Mouse (Mus musculus) spleen, postnatal 36 days (tissue): ENCODE data around the gene Tbc1d22a.

Experiments
- DNase-seq, 2 experiments: peaks; one replicate each; pipeline ENCODE4 v3.0.0; 2022; ENCODE audit warnings: low spot score in 2 of 2, mixed read lengths in 1 of 2

The Tbc1d22a gene

DNA sequence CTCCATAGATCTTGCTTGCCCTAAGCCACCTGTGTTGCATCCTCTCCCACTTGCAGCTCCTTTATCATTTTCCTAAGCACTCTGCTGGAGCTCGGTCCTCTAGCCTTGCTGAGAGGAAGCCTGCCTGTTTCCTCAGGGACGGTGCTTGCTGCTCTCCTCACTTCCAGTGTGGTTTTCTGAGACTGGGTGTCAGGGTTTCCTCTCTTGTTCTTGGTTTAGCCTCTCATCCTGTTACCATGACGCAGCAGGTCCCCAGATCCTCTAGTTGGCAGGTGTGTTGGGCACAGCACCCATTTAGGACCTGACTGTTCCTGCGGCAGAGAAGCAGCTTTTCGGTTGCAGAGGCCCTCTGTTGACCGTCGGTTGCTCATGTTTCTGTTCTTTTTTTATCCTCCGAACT lies 172.1 kb downstream of the Tbc1d22a start:
- DNase-seq = no peak

DNA sequence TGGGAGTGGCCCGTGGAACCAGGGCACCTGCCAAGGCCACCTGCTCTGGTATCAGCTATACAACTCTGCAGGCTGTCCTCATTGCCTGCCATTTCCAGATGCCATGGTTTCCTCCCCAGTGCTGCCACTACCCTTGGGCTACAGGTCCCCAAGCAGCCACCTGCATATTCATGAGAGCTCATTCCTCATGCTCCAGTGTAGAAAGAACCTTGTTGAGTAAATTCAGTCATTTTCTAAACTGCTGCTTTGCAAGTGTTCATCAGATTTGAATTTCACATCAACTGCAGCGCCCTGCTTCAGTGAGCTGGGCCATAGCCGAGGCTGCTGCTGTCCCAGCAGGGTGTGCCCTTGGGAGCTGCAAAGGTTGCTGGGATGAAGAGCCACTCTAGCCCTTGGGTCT lies 174.3 kb downstream of the Tbc1d22a start:
- no peak for DNase-seq

DNA sequence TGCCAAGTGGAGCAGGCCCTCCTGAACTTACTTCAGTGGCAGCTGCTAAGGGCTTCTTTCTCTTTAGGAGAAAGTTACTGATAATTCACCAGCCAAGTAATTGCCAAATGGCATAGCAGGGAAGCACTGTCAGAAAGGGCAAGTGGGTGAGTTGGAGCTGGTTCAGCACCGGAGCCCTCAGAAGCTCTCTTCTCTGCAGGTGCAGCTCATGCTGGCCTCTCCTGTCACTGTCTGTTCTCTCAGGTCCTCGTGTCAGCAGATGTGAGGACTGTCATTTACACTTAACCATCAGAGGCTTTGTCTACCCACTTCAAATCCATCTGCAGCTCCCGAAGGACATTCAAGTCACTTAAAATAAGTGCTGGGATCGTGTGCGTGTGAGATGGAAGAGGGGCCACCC lies 190.6 kb downstream of the Tbc1d22a start:
- DNase-seq = no peak

DNA sequence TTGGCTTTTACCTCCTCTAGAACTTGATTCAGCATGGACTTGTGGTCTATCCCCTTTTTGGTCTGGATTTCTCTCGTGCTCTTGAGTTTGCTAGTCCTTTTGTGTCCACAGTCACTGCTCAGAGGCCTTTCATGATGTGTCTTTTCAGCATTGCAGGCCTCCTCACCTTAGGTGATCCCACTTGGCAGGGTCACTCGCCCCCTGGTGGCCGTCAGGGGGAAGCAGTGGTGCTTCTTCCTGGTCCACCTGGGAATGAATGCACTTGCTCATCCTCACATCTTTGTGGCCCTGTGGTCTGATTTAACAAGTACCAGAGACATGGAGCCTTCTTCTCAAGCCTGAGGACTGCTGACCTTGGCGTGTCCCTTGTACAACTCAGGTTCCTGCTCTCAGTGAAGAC lies 191.3 kb downstream of the Tbc1d22a start:
- DNase-seq = peak; percentile 22 to 34

DNA sequence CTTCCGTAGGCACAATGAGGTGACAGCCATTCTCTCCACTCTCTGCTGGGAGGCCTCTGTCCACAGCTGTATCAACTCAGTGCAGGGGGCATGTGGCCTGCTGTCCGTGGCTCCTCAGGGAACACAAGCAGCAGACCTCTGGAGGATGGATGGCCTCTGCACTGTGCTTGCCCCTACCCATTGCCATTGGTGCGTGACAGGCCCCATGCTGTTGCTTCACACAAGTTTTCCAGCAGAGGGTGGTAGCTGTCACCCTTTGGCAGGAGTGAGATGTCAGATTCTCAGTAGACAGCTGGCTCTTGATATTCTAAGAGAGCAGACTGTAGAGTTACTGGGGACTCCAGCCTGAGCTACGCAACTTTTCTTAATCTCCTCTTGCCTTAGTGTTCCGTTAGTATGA lies 195.1 kb downstream of the Tbc1d22a start:
- no peak for DNase-seq

DNA sequence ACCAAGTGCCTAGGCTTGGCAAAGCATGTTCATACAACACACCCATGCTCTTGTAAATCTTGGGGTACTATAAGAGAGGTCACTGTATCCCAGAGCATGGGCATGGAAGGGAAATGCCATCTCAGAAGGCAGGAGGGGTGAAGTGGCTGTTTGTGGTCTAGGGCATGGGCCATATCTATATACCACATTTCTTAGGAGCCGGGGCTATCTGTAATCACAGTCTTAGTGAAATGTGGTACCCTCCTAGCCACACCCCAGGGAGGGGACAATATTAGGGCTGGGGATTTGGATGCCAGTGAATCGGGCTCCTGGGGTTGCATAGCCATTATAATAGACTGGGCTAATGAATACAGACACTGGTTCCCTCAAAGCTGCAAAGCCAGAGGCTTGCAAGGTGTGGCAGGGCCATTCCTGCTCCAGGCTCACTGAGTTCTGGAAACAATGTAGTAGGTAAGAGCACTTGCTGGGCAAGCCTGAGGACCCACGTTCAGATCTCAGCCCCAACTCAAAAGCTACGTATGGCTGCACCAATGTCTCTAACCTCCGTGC lies 197.3 kb downstream of the Tbc1d22a start:
- no peak for DNase-seq

DNA sequence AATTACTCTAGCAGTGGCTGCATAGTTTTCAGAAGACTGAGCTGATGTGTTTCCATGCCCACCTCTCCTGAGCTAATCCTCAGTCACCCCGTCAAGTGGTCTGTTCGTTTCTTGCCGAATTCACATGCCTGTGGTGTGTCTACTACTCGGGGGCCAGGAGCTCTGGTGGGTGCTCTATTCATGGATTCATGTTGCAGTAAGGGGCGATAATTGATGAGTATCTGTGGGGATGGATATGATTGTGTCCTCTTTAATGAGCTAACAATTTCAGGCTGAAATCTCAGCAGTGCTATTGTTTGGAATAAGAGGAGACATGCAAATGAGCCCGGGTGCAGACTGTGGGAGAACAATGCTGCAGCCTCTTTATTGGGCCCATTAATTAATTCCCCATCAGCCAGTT lies 201.7 kb downstream of the Tbc1d22a start:
- no peak for DNase-seq

DNA sequence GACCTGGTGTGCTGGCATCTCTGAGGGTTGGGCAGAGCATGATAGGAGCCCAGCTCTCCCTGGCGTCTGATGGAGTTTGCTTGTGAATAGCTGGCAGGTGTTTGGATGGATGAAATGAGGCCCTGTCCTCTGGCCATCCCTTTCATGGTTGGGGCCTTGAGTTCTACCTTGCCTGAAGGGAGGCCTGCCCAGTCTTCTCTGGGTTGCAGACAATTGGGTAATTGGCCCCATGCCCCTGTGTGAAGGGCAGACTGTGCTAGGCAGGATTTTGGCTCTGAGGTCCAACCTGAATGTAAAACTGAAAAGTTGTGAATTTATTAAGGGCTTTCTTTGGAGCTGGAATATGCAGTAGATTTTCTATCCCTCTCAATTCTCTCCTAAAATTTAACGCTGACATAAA lies 204.2 kb downstream of the Tbc1d22a start:
- no peak for DNase-seq

DNA sequence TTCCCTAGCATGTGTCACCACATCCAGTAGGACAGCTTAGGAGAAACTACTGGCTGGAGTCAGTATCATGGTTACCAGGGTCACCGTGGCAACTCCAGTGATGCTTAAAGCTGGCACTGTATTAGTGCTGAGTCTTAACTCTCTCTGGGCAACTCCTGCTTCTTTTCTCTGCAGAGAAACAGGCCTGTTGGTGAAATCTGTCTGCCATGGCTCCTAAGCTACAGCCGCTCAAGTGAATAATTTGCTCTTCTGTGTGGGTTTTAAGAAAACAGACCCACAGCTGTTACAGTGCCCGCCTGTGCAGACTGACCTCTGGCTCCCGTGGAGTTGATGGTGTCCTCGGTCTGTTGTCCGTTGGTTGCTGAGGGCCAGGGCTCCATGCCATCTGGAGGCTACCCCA lies 205.4 kb downstream of the Tbc1d22a start:
- no peak for DNase-seq

DNA sequence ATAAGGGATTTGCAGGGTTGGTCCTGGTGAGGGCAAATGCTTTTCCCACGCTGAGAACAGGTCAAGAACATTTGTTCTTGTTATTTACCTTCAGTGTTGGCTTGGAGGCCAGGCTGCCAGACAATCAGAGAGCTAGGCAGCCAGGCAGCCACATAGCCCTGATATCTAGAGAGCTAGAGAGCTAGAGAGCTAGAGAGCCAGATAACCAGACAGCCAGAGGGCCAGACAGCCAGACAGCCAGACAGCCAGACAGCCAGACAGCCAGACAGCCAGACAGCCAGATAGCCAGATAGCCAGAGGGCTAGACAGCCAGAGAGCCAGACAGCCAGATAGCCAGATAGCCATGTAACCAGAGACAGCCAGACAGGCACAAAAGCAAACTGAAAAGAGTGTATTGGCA lies 208.6 kb downstream of the Tbc1d22a start:
- DNase-seq = no peak

DNA sequence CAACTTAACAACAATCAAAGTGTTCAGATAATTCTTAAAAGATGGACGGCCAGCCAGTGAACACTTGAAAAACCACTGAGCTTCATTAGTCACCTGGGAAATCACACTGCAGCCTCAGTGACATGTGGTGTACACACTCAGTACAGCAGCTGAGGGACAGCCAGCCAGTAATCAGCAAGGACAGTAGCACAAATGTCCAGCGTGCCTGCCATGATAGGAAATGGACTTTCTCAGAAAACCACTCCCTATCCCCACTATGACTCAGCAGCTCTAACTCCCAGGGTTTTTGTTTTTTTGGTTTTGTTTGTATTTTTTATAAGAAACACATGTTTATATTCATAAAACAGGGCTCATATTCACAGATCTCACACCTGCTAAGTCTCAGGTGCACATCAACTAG lies 209.6 kb downstream of the Tbc1d22a start:
- DNase-seq = no peak

DNA sequence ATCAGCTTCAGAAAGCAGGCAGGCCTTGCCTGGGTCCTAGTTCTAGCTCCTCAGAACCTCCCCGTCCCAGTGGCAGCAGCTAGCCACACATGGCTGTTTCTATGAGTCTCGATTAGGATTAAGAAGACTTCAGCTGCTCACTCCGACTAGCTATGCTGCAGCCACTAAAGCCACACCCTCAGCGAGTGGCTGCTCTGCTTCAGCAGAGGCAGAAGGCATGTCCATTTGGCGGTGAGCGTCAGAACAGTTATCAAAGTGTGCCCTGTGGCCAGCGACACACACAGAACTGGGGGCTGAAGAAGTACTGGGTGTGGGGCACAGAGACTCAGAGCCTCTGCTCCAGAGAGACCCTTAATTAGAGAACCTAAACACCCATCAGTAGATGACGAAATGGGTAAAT lies 210.7 kb downstream of the Tbc1d22a start:
- no peak for DNase-seq

DNA sequence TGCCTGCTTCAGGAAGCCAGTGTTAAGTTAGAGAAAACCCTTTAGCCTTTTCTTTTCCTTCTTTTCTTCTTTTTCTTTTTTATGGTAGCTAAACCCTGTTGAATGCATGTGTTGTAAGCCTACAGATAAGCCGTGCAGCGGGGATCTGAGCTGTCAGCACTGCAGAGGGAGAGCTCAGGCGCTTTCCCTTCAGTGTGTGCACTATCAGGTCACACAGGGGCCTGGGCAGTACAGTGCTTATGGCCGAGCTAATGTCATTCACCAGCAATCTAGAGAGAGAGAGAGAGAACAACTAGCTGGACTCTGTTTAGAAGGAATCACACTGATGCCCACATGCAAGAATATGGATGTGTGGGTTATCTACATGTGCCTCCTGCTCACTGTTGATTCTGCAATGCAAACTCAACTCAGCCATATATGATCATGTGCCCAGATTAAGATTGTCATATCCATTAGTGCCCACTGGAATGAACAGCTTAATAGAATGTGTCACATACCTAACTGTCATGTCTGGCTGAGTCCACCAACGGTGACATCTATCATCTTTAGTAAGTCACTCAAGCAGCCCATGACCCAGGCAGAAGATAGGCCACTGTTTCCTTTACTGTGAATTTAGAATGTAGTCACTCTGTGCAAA lies 212.2 kb downstream of the Tbc1d22a start:
- no peak for DNase-seq

DNA sequence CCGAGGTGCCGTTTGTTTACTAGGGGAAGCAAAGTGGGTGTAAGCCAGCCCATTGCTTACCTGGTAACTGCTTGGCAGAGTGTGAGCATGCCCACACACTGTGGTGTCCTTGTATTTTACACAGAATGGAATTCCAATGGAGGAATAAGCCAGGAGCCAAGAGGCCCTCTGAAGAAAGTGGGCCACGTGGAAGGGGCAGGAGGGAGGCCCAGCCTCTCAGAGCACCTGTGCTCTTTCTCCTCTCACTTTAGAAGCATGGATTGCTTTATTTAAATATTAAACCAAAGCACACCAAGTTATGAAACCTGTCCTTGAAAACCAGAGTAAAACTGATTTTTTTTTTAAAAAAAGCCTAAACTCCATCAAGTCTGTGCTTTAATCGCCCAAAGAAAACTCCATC lies 213.2 kb downstream of the Tbc1d22a start:
- DNase-seq = no peak

DNA sequence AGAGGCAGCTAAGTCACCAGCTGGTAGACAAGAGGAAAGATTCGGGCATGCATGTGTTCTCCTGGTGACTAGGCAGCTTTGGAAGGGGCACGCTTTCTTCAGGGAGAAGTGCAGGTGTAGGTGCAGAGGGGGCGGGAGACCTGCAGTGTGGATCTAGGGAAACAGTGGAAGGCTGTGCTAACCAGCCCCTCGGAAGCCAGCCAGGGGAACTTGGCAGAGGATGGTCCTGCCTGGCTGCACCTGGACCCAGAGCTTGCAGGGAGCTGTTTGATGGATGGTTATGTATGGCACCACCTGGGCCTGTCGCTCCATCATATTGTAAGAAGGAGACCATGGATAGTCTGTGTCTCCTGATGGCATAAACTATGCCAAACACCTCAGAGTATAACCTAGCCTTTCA lies 214.2 kb downstream of the Tbc1d22a start:
- no peak for DNase-seq

DNA sequence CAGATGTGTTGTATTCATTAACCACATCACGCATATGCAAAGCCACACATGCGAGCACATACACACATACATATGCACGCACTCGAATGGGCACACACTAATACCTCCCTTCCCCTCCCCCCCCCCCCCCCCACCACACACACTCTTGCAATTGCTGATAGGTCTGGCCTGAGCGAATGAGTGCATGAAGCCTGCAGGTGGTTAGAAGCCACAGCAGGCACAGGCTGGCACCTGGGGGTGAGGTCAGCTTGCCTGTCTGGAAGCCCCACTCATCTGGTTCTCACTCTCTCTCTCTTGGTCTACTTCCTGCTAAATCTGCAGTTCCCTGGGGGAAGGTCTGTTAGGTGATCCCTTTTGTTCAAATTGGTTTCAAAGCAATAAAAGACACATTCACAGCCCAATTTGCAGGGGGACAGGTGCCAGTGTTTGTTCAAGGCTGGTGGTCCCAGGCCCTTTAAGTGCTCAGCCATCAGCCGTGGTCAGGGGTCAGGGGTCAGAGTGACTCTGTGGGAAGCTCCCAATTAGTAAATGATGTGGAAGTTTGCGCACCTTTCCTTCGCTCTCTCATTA lies 215.6 kb downstream of the Tbc1d22a start:
- no peak for DNase-seq

DNA sequence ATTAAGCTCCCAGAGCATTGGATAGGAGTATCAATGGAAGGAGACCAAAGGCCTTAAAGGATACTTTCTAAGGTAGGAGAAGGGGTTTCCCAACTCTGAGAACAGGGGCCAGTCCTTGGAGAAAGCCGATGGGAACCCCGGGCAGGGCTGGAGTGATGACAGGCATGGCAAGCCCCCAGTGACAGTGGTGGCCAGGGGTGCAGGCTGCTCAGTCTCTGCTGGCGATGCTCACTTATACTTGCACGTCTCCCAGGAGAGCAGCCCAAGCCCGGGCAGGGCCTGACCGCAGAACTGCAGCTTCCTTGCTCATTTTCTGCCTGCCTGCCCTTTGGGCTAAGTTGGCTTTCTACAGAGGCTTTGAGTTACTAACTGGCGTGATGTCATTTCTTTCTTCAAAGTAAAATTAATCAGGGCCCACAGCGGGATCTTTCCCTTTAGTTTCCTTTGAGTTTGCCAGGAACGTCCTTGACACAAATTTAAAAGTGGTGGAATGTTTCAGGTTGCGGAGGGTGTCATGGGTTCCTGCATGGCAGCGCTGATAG lies 217.4 kb downstream of the Tbc1d22a start:
- DNase-seq = no peak

DNA sequence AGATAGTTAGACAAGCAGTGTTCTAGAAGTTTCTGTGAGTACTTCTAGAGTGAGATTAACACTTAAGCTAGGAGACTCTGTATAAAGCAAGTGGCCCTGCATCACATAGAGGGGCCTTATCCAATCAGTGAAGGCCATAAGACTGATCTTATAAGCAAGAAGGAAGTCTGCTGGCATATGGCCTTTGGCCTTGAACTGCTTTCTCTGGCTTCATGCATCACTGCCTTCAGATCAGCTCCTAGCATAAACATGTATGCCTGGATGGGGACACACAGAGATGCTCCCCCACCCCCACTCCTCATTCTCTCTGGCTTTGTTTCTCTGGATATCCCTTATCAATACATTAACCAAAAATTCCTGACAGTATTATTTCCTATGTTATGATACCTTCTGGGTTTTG lies 218.5 kb downstream of the Tbc1d22a start:
- no peak for DNase-seq

DNA sequence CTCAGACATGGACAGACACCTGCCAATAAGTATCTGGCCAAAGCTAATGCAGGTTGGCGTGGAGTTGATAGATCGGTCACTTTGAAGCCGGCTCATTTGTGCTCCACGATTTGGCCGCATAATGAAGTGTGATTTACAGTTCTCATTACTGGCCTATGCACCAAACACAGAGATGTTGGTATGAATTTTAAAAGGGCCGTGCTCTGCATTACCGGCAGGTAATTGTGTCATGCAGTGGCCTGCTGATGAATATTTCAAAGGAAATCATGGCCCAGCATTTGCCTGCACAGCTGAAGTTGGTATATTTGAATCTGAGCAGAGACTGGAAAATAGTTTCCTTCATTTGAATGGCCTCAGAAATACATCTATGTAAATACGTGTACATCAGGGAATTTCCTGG lies 219.1 kb downstream of the Tbc1d22a start:
- no peak for DNase-seq

DNA sequence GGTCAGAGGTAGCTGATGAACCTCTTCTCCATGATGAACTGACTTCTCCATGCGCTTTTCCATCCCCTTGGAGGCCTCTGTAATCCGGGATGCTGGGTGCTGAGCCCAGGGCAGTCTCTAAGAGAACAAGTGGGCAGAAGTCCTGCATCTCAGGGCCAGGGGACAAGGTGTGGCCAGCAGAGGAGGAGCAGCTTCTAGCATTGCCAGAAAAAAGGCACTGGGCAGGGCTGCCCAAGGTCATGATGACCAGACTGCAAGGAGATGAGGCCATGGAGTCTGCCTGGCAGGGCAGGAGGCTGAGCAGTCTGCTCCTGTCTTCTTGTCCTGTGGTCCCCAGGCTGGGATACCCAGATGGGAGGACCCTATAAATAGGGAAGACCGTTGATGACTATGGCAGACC lies 220.0 kb downstream of the Tbc1d22a start:
- DNase-seq = no peak

DNA sequence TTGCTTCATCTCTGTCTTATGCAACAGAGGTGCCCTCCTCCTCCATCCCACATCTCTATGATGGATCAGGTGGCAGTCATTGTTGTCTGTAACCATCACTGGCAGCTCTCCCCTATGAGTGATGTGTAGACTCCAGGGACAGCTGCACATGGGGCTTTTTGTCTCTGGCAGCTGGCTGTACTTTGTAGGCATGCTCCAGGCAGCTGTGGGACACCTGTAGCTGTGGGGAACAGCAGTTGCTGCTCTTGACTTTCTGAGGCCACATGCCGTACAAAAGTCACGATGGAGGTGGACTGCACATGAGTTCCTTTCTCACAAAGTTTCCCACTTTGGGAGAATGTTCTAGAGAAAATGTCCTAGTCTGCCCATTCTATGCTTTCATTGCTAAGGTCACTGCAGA lies 223.1 kb downstream of the Tbc1d22a start:
- DNase-seq = no peak

DNA sequence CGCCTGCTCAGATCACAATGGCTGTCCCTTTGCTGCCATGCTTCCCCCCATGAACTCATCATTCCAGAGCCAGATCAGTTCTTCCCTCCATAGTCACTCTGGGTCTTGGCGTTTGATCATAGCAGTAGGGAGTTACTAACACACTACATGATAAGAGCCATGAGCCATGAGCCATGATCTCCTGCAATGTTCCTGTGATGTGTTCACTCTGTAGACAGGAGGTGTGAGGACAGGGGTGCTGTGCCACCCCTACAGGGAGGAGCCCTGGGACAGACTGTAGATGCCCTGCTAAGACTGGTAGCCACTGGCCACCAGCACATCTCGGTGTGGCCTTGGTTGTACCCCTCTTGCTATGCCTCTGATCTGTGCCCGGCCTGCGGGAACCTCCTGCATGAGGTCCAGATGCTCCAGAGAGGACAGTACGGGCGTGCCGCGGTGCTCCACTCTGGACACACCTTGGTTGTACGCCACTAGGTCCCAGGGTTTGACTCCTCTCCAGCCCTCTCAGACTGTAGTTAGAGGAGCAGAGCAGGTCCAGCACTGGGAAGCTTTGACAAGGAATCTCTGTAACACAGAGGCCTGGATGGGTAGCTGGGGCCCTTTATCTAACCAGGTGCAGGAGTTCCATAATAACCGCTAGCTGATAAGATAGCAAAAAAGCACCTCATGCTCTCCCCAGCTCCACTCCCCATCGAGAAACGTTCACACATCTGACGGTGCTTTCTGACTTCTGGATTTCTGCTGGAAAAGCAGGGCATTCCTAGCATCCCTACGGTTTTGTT lies 224.9 kb downstream of the Tbc1d22a start:
- no peak for DNase-seq

DNA sequence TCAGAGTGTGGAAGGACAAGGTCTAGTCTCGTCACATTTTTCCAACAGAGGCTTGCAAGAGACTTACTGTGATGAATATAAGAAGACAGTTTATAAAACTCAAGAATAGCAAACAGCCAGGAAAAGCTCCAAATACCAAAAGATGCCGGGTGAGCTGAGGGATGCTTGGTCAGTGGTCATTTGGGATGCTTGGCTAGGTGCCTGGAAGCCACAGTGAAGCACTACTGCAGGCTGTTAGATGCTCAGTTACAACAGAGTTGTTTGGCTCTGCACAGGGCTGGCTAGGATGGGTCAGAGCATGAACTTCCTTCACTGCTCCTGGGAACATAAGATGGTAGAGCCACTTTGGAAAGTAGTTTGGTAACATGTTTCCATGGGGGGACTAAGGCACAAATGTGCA lies 230.0 kb downstream of the Tbc1d22a start:
- no peak for DNase-seq
